Mouse (Mus musculus) neutrophil, adult 65 days (primary cell): ENCODE measurements around the gene Stat4. TPM values are rescaled to one million over a fixed set of nuclear protein-coding genes. Genes with fewer than 3 reads are reported as not detected.

Experiments used
- total RNA-seq: library from RNA; stranded (reverse); gene quantifications from 2 replicates; pipeline ENCODE4 v1.2.4, GENCODE M21; 2023

Gene Stat4
- 42.4 and 47.8 TPM in 2 replicates for total RNA-seq

GRCm38 (mm10) chr1:51986848-51987247 lies at the start of gene Stat4:
Gene Stat4 (plus strand): TSS chr1:51987148.

GRCm38 (mm10) chr1:52118860-52119591 lies 132.1 kb downstream of the Stat4 start, which contains the start of gene Stat1:
Gene Stat1 (plus strand): TSS chr1:52119440.

Other genes starting within 250 kb of the Stat4 start
- gene Myo1b, start 71.1 kb upstream of the Stat4 start, total RNA-seq = 0.84 and 1.2 TPM in 2 replicates
- gene Stat1, start 132.3 kb downstream of the Stat4 start, total RNA-seq = 125 and 138 TPM in 2 replicates
- 109 and 145 TPM in 2 replicates for gene Gls, start 246.1 kb downstream of the Stat4 start, total RNA-seq